Mouse (Mus musculus): Measurements from ENCODE around the gene Edc3.
A peak's percentile ranks its signal among the peaks of the same experiment; 100 is the strongest.

Gene Edc3

DNA sequence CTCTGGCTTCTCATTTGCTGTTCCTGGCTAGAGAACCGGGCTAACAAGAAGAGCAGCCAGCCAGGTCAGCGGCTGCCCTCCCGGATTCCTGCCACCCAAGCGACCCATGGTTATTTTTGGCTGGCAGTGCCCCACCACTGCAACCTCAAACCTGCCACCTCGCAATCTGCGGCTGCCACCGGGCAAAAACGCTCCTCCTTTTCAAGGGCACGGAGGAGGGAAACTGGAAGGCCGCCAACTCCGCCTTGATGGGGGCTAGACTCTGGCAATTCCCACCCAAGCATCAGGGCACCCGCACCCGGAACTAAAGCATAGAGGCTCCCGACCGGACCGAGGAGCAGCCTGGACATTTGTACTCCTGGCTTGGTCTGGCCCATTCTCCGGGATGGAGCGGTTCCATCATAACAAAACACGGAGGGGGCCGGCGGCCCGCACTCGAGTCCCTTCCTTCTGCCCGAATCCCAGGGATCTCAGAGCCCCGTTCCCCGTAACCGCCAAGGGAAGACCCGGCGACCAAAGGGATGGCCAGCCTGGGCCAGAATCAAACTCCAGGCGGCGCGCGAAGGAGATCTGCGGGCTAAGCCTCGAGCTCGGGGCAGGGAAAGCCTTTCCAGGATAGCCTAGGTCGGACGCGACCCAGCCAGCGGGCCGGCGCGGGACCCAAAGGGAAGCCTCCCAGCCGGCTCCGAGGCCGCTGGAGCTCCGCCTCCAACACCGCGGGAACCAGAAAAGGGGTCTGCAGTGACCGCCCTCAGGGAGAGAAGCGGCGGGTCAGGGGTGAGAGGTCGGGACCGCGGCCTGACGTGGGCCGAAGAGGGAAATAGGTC, 56.0 kb downstream of the Edc3 start:
- peak; percentile 84 to 87 for DNase-seq

DNA sequence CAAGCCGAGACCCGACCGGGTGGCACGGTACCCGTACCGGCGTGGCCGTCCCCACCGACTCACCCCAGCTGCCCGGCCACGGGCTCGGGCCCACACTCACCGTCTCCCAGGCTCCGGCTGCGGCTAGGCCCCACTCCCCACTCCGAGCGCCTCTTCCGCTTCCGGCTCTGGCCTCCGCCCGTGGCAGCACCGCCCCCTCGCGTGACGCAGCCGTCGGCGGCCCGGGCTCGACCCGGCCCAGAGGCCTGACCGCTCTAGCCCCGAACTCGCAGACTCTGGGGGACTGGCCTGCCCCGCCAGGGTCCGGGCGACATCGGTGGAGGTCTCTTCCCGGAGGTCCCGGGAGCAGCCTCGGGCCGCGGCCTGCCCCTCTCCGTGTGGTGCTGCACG, 56.6 kb downstream of the Edc3 start:
- DNase-seq, result peak; percentile 97

DNA sequence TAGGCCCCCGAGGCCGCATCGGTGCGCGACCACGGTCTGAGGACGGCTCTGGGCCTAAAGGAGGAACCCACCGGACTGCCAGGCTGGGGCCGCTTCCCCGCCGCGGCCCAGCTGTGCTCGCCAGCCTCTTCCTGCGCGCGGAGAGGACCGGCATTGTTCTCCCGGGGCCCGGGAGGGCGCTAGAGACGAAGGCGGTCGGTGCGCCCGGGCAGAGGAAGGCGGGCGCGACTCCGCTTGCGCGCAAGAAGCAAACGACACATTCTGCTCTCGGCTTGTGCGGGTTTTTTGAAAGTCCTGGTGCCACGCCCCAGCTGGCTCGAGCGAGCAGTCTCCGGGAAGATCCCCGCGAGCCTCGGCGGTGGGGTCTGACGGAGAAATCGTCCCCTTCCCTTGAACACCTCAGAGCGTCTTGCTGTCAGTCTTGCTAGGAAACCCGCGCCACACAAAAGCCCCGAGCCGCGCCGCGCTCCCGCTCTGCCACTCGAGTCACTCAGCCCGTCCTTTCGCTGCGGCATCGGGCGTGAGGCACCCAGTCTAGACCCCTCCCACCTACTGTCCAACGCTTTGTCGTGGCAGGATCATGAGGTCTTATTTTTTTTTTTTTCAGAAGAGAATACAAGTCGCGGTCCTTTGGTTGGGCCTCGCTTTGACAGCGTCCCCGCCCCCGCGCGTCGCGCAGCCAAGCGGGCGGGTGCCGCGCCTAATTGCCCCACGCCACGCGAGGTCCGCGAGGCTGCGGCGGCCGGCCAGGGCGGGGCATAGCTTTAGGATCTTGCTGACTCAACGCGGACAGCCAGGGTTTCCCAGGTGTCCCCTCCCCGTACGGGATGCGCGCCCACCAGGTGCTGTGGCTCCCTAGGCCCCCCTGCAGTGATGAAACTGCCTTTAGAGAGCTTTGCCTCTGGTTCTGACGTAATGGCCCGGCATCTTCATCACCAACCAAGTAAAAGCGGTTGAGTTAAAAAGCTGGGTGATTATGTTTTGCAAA, 57.3 kb downstream of the Edc3 start, which contains the start of gene Clk3:
Gene Clk3 (minus strand): TSS at position 497 of the 988 bp plus-strand sequence.
- DNase-seq, result peak; percentile 79 to 86

DNA sequence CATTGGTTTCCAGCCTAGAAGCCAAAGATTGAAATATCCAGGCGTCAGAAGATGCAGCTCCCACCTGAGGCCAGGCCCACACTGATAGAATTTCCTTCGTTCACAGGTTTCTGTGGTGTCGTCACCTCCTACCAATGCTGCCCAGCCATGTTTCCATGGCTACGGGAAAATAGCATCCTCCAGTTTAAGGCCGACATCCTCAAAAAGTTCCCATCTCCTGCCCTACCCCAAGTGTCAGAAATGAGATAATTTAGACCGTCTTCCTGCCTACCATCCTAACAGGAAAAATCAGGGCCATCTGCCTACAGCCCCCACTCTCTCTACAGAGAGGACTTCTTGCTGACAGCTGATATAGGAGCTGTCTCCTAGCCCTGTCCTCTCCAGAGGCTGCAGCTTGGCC, 58.1 kb downstream of the Edc3 start:
- no peak for DNase-seq

DNA sequence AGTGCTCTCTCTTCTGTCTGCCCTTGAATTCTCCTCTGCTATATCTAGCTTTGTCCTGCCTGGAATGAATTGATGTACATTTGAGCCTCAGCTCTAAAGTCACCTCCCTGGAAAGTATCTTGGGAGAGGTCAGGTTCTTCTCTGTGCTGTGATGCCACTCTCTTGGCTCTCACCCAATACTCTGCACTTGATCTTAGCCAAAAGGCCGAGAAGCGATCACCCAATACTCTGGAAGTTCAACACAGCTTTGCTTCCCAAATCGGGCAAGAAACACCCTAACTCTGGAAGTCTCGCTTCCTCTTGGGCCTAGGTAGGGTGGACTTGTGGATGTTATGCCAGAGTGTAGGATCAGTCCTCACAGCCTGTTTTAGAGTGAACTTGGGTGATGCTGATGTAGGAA, 58.9 kb downstream of the Edc3 start:
- no peak for DNase-seq

DNA sequence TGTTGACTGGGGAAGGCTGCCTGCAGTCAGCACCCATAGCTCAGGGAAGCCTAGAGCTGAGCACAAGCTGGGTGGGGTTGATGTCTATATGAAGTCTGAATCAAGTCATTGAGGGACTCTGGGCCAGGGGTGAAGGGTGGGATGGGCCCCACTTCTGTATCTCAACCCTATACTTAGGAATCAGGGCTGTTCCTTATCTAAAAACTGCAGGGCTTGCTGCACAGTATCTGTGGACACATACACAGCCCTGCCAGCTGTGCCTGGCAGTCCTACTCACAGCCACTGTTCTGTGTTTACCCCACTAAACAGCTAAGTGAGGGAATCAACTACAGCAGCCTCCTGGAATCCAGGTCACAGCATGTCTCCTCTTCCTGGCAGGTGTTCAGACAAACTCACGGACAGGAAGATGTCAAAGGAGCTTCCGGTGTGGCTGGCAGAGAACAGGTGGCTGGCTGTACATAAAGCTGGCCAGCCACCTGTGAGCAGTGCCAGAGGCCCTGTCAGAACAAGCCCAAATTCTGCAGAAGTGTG, 61.3 kb downstream of the Edc3 start:
- DNase-seq, result no peak

DNA sequence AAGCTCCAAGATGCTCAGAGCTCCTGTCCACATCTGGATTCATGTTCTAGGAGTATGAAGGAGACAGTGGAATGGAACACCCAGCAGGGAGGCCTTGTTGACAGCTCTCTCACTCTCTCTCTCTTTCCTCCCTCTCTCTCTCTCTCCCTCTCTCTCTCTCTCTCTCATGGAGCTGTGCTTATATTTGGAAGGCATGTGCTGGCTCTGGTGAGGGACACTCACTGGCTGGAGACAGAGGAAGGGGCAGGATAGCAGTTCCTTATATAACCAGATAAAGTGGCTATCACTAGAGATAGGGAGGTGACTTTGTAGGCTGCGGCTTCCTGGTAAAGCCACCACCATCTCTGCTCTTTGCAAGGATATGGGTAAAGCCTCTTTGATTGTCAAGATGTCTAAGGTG, 61.9 kb downstream of the Edc3 start:
- DNase-seq, result no peak

DNA sequence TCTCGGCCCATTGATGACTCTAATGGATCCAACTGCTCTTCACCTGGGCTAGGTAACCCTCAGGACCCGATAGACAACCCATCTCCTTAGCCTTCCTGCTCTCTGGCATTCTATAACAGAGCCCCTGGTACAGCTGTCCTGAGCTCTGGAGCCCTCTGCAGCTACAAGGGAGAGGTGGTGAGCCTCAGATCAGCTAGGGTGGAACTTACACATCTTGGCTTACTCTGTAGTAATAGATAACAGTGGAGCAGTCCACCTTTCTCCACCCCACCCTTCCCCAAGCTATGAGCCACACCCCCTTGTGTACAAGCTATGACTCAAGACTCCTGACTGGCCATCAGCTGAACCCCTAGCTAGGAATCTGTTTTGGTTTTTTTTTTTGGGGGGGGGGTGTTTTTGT, 62.5 kb downstream of the Edc3 start:
- no peak for DNase-seq

DNA sequence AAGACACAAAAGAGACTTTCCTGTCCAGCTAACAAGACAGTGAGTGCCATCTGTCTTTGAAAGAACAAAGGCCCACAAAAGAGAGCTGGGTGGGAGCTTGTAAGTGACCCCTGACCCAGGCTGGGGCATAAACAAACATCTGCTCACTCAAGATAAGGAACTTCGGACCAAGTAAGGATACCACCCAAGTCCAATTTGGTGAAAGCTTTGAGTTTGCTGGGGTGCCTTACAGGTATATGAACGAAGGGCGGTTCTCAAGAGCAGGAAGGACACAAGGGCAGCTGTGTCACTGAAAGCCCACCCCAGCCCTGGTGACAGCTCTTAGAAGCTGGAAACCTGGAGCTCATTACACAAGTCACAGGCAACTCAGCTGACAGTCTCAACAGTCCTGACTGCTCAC, 65.4 kb downstream of the Edc3 start:
- DNase-seq, result no peak

DNA sequence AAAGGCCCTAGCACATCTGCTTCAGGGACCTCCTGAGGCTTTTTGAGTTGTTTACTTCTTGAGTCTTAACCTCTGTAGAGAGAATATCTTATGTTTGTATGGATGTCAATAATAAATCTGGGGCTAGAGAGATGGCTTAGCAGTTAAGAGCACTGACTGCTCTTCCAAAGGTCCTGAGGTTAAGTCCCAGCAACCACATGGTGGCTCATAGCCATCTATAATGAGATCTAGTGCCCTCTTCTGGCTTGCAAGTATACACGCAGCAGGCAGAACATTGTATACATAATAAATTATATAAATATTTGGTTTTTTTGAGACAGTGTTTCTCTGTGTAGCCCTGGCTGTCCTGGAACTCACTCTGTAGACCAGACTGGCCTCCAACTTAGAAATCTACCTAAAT, 65.8 kb downstream of the Edc3 start:
- no peak for DNase-seq

DNA sequence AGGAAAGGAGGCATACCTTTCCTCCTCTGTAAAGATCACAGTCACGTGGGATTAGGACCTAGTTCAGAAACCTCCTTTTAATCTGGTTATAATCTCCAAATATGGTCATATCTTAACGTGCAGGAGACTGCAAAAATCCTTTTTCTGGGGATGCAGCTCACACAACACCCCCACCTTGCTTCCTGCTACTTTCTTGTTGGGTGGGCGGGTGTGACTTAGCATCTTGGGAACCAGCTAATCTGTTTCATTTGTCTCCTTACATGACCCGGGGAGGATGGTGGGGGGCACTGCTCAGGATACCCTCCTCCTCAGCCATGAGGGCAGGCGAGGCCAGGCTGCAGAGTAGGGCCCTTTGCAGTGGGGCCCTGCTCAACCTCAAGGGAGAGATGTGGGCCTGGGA, 66.7 kb downstream of the Edc3 start:
- DNase-seq, result no peak

DNA sequence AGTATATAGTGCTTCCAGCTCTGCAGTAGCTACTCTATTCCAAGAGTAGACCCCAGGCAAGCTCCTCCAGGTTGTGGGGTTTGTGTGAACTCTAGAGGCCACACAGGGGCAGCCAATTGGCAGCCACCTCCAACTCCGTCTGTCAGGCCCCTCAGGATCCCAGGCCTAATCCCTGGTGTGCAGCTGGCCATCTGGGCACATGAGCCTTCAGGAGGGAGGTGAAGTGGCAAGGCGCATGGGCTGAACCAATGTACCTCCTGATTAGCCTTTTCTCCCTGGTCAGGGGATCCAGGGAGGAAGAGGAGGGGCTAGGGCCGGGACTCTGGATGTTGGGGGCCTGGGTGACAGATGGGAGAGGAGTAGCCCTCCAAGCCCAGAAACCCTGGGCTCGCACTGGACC, 67.4 kb downstream of the Edc3 start:
- DNase-seq, result no peak

DNA sequence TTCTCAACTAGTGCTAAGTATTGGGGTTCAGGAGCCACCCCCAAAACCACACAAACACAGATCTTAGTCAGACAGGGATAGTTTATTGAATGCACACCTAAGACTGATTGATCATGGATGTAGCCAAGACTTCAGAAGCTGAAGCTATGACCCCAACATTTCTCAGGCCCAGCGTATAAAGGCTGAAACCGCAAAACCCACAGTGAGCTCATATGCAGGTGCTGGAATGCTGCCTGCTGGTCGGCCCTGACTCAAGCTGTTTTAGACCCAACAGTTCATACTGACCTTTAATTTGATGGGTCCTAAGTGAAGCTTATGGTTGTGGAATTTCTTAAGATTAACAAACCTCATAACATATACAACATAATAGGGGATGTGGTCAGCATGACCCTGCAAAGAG, 74.3 kb downstream of the Edc3 start:
- DNase-seq, result no peak

DNA sequence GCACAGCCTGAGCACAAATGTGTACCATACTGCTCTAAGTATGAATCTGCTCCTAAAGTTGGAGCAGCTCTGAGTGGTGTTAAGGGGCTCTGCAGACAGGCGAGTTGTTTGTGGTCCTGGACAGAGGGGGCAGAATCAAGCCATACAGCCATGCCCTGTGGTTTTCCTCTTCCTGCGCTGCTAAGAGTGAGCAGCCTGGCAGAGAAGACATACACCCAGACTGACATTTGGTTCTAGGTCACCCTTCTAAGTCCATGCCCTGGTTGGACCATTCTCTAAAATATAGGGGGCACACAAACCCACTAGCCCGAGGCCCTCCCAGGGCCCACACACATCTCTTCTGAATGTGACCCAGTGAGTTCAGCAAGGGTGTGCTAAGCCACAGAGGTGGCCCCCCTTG, 81.4 kb downstream of the Edc3 start:
- DNase-seq, result no peak

DNA sequence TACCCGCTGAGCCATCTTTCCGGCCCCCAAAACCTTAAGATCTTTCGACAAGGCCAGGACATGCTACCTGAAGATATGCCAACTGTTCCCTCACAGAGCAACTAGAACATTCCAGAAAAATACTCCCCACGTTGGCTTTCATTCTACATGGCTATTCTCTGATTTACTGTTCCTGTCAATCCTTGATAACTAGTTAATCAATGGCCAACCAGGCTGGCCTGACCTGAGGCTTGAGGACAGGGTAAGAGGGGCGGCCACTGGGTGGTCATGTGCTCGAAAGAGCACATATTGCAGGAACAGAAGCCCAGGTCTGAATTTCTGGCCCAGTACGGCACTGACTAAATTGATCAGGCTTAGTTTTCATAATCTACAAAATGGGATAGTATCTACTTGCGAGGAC, 89.1 kb downstream of the Edc3 start:
- DNase-seq, result no peak

DNA sequence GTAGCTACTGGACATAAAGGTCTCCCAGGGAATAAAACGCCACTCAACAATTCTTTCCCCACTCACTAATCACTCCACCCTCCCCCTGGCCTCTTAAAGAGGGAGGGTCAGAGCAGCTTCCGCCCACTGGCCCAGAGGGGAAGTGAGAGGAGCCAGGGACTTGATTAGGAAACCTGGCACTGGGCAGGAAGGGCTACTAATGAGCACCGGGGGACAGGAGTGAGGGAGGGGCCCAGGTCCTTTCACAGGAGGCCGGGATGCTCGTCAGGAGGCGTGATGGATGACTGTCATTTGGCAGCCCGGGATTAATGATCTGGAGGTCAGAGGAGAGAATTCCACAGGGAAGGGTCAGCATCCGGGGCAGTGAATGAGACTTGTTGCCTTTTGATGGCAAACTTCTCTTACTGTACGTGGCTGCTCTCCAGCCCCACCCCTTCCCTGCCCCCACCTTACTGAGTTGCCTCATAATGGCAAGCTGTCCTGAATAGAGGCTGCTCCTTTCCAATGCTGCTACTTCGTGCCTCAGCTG, 90.4 kb downstream of the Edc3 start:
- DNase-seq, result peak; percentile 56 to 74

DNA sequence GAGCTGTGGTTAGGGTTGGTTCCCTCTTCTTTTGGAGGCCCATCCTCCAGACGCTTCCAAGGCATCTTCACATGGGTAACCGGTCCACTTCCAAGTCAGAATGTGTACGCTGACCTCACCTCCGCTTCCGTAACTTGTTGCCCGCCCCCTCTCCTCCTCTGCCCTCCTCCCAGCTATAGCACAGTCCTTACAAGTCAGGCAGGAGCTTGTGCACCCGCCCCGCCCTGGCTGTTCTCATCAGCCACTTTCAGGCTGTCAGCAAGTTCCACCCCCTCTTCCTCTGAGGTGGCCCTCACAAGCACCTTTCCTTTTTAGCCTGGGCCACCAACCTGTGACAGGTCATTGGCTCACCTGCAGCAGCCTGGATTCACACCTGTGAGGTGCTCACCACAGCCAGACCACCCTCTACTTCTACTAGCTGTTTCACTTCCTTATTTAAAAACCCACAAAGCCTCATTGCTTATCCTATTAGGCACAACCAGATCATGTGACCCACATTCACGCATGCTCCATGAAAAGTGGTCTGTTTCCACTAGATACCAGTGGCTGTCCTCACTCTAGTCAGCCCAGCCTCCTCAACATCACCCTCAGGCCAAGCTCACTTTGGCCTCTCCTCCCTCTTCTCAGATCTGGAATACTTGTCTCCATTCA, 92.1 kb downstream of the Edc3 start:
- no peak for DNase-seq
